In the genomic region with DNA sequence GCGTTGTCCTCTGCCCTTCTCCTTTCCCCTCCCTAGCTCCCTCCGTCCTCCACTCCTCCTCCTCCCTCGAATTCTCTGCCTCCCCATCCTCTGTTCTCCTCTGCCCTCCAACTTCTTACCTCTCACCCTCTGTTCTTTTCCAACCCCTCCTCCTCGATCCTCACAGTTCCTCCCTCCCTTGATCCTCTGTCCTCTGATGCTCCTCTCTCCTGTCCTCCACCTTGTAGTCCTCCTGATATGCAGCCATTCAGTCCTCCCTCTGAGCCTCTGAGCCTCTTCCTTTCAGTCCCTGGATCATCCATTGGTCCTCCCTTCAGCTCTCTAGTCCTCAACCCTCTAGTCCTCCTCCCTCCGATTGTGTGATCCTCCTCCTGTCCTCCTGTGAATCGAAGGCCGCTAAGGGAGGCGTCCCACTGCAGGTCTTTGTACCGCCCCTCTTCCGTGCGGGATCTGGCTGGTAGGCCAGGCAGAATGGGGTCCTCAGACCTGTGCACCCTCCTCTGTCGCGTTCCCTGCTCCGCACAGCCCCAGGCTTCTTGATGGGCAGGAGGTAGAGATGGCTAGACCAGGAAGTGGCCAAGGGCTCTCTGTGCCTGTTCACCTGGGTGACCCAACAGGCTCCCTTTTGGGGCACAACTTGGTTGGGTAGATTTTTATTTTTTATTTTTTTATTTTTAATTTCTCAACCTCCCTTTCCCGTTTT, we compare ENCODE assay signal across 8 mouse cellular contexts. TPM values are rescaled to one million over a fixed set of nuclear protein-coding genes. Genes with fewer than 3 reads are reported as not detected.
DNase-seq lines count a peak whose midpoint lies in the region; ATAC-seq and TF ChIP-seq lines count a peak whose summit lies in the region.

No protein-coding gene starts in this region.

- peak overlapping the region; percentile 74 for H3K4me3 ChIP-seq in erythroblast, embryonic 14.5 days (replicated peaks)
- H3K4me3 ChIP-seq in C2C12 (ENCODE audit: insufficient read depth, poor library complexity, severe bottlenecking): peak overlapping the region; percentile 74
- peak overlapping the region; percentile 51 for H3K4me3 ChIP-seq in hindbrain, postnatal 0 days (ENCODE audit: low read length)
- peak overlapping the region; percentile 53 for H3K4me3 ChIP-seq in myocyte

- H3K36me3 ChIP-seq in erythroblast, embryonic 14.5 days (ENCODE audit: control insufficient read depth): no peaks in the 10 kb centered on the region
- H3K36me3 ChIP-seq in C2C12 (ENCODE audit: control insufficient read depth, insufficient read depth) (no peaks in the 10 kb centered on the region), myocyte (ENCODE audit: control insufficient read depth, insufficient read depth) (no peaks in the 10 kb centered on the region)
- H3K36me3 ChIP-seq in hindbrain, postnatal 0 days (ENCODE audit: insufficient read depth, low read length): peaks cover 23% of the 10 kb centered on the region; the same call in 1 of the 2 replicates

- H3K79me3 ChIP-seq in C2C12 (ENCODE audit: low read depth): no peaks in the 10 kb centered on the region

- H3K4me2 ChIP-seq in hindbrain, postnatal 0 days (ENCODE audit: low read depth, low read length): peak overlapping the region; percentile 74
- peak overlapping the region; percentile 87 for H3K4me2 ChIP-seq in myocyte (ENCODE audit: low read depth)

- WGBS in hindbrain, postnatal 0 days: 8% methylated on average over 15 of the region's 15 CpGs

- peak overlapping the region; percentile 85 for H3K27ac ChIP-seq in hindbrain, postnatal 0 days

- peak overlapping the region; percentile 68 for H3ac ChIP-seq in C2C12 (ENCODE audit: control insufficient read depth, insufficient read length, low read depth)
- H3ac ChIP-seq in myocyte (ENCODE audit: control insufficient read depth, insufficient read length): peak overlapping the region; percentile 71

- peak overlapping the region; percentile 71 for H3K9ac ChIP-seq in hindbrain, postnatal 0 days (replicated peaks; ENCODE audit: low read length)

- H3K9me3 ChIP-seq in erythroblast, embryonic 14.5 days (ENCODE audit: control insufficient read depth, low read length): no peaks in the 10 kb centered on the region
- H3K9me3 ChIP-seq in hindbrain, postnatal 0 days (ENCODE audit: low read length): no peaks in the 10 kb centered on the region

- H3K4me1 ChIP-seq in erythroblast, embryonic 14.5 days (ENCODE audit: control insufficient read depth): peaks cover 21% of the 10 kb centered on the region
- H3K4me1 ChIP-seq in hindbrain, postnatal 0 days (ENCODE audit: insufficient read depth, low read length): no peaks in the 10 kb centered on the region

- H3K79me2 ChIP-seq in C2C12 (ENCODE audit: control insufficient read depth, insufficient read depth) (peaks cover 8% of the 10 kb centered on the region), myocyte (ENCODE audit: control insufficient read depth, insufficient read depth) (peaks cover 5% of the 10 kb centered on the region)

- TF ChIP-seq POLR2A in myocyte (IDR thresholded peaks at IDR 0.05; ENCODE audit: insufficient read length, low read depth): no peak

- ATAC-seq in erythroblast, adult 5-6 weeks (replicated peaks; ENCODE audit: low FRiP score, poor library complexity, severe bottlenecking): no peak
- ATAC-seq in hindbrain, postnatal 0 days: peak; percentile 13; the same call in 1 of the 2 replicates

- H3K27me3 ChIP-seq in erythroblast, embryonic 14.5 days (ENCODE audit: control insufficient read depth): no peaks in the 10 kb centered on the region
- H3K27me3 ChIP-seq in C2C12 (ENCODE audit: control insufficient read depth, insufficient read depth, insufficient read length) (no peaks in the 10 kb centered on the region), myocyte (ENCODE audit: control insufficient read depth, insufficient read depth, insufficient read length) (no peaks in the 10 kb centered on the region)
- H3K27me3 ChIP-seq in hindbrain, postnatal 0 days (ENCODE audit: insufficient read depth, low read length): no peaks in the 10 kb centered on the region

- DNase-seq in cerebellum, postnatal 25 days: peak; percentile 40 to 41
- DNase-seq in hindbrain, postnatal 0 days (ENCODE audit: low spot score): peak; percentile 21
- no peak for DNase-seq in c-Kit-positive CD71-positive TER-119-positive erythroid progenitor cells, embryonic 14.5 days (ENCODE audit: low spot score)
- DNase-seq in kidney, adult 9 months: no peak

- TF ChIP-seq CTCF in C2C12 (IDR thresholded peaks at IDR 0.05; ENCODE audit: control insufficient read depth, insufficient read depth, insufficient read length): no peak
- no peak for TF ChIP-seq CTCF in hindbrain, postnatal 0 days (IDR thresholded peaks at IDR 0.05; ENCODE audit: low read depth)

TF ChIP-seq in C2C12, 6 proteins besides CTCF, POLR2A, EP300 and RAD21:
- no peak for TF ChIP-seq MYOD1 (IDR thresholded peaks at IDR 0.05; ENCODE audit: control insufficient read depth, insufficient read length, low read depth)
- TF ChIP-seq FOSL1 (IDR thresholded peaks at IDR 0.05; ENCODE audit: insufficient read depth, low read length, poor library complexity, severe bottlenecking): no peak
- TF ChIP-seq CEBPB (IDR thresholded peaks at IDR 0.05; ENCODE audit: low read depth): no peak
- no peak for TF ChIP-seq MAX (IDR thresholded peaks at IDR 0.05)
- TF ChIP-seq MYOG (IDR thresholded peaks at IDR 0.05; ENCODE audit: control insufficient read depth, extremely low read depth, insufficient read length): no peak
- no peak for TF ChIP-seq USF1 (IDR thresholded peaks at IDR 0.05; ENCODE audit: low read depth)

TF ChIP-seq in myocyte, 11 proteins besides CTCF, POLR2A, EP300 and RAD21:
- TF ChIP-seq POLR2AphosphoS2 (IDR thresholded peaks at IDR 0.05; ENCODE audit: insufficient read length, low read depth): no peak
- no peak for TF ChIP-seq MAX (IDR thresholded peaks at IDR 0.05; ENCODE audit: low read depth)

RNA-seq across cellular contexts. Expression of a gene that starts 0.7 kb away (rescaled TPM):
- 0.01 TPM in 1 of 2 replicates, not detected in the other for polyA plus RNA-seq in erythroblast, embryonic 14.5 days (2012)
- 0.63 TPM in 1 of 2 replicates, not detected in the other for total RNA-seq in erythroblast, adult 5-6 weeks (2015; ENCODE audit: low replicate concordance)
- 0.14 and 0.17 TPM in 2 replicates for total RNA-seq in erythroblast, adult 5-6 weeks (2017; ENCODE audit: low replicate concordance)
- polyA plus RNA-seq in C2C12 (2012; fragmentation: generic; extraction: Trizol): 5.9 TPM
- 30.4 and 31.9 TPM in 2 replicates for total RNA-seq in hindbrain, postnatal 0 days (2014; rRNA removed)
- 16.5 and 18.0 TPM in 2 replicates for polyA plus RNA-seq in hindbrain, postnatal 0 days (2015; fragmentation: Nextera tagmentation; extraction: Ambion mirVana)
- polyA plus RNA-seq in myocyte (2012; fragmentation: generic; extraction: Trizol): 5.7 TPM

RNA-seq across cellular contexts. Expression of a gene that starts 0.8 kb away (rescaled TPM):
- polyA plus RNA-seq in erythroblast, embryonic 14.5 days (2012): not detected in 2 replicates
- total RNA-seq in erythroblast, adult 5-6 weeks (2015; ENCODE audit: low replicate concordance): not detected in 2 replicates
- total RNA-seq in erythroblast, adult 5-6 weeks (2017; ENCODE audit: low replicate concordance): not detected in 2 replicates
- polyA plus RNA-seq in C2C12 (2012; fragmentation: generic; extraction: Trizol) (1.1 TPM), myocyte (2012; fragmentation: generic; extraction: Trizol) (2.1 TPM)
- total RNA-seq in hindbrain, postnatal 0 days (2014; rRNA removed): 108 and 114 TPM in 2 replicates
- polyA plus RNA-seq in hindbrain, postnatal 0 days (2015; fragmentation: Nextera tagmentation; extraction: Ambion mirVana): 11.3 TPM in 2 replicates

Comparison
In these comparisons a context has a peak if more than half of its experiments do, and no peak if none do; other contexts are left out.
1. DNase-seq: peak in cerebellum, postnatal 25 days (2 of 2) and hindbrain, postnatal 0 days (single experiment); none in c-Kit-positive CD71-positive TER-119-positive erythroid progenitor cells, embryonic 14.5 days (single experiment) and kidney, adult 9 months (single experiment).
2. Peak in every context shown above with its lines, with median percentiles within 50 percentile points of each other: H3K4me3 ChIP-seq.